Mouse (Mus musculus) stomach, adult 2 months (tissue): Measurements from ENCODE around the gene Mtrf1l. TPM values are rescaled to one million over a fixed set of nuclear protein-coding genes. Genes with fewer than 3 reads are reported as not detected.

Experiments used
- polyA plus RNA-seq: library from polyadenylated mRNA; depleted of rRNA; stranded (reverse); fragments of >200 nt; gene quantifications from 2 replicates; pipeline ENCODE4 v1.2.3, GENCODE M21; 2012; rRNA removed

Mtrf1l gene
- polyA plus RNA-seq = 1.3 and 1.4 TPM in 2 replicates

GRCm38 (mm10) chr10:5823740-5824491, at the start of gene Mtrf1l:
Gene Mtrf1l (minus strand): TSS chr10:5823910.

GRCm38 (mm10) chr10:5805243-5805730, 18.4 kb downstream of the Mtrf1l start, which contains the start of gene Fbxo5:
Gene Fbxo5 (minus strand): TSS chr10:5805600.

Other genes with a start within 250 kb of the Mtrf1l start
- 1.0 and 1.2 TPM in 2 replicates for gene Myct1, start 230.1 kb downstream of the Mtrf1l start, polyA plus RNA-seq
- gene Vip, start 184.7 kb downstream of the Mtrf1l start, polyA plus RNA-seq = 0.80 and 1.7 TPM in 2 replicates
- gene Fbxo5, start 18.3 kb downstream of the Mtrf1l start, polyA plus RNA-seq = 0.26 and 0.47 TPM in 2 replicates
- 0.01 and 0.09 TPM in 2 replicates for gene Rgs17, start 98.5 kb upstream of the Mtrf1l start, polyA plus RNA-seq